Mouse (Mus musculus) gastrocnemius, postnatal 36 days (tissue): ENCODE results near the gene Tmem98. TPM values are rescaled to one million over a fixed set of nuclear protein-coding genes. Genes with fewer than 3 reads are reported as not detected.

ENCODE experiments used
- DNase-seq, 2 experiments: peaks; one replicate each; pipeline ENCODE4 v3.0.0; 2022
- intact Hi-C: fragments of 180-260 bp; cut with DNase I; formaldehyde crosslinking; loops from one replicate; pipeline ENCODE4 v1.15.1; 2025
- total RNA-seq, 2 experiments: library from RNA; stranded (reverse); gene quantifications; 2 replicates each; pipeline ENCODE4 v1.2.3; 2021

Gene Tmem98
- total RNA-seq, 2 experiments from 2014 or later, result 1.3 to 1.9 TPM

DNA sequence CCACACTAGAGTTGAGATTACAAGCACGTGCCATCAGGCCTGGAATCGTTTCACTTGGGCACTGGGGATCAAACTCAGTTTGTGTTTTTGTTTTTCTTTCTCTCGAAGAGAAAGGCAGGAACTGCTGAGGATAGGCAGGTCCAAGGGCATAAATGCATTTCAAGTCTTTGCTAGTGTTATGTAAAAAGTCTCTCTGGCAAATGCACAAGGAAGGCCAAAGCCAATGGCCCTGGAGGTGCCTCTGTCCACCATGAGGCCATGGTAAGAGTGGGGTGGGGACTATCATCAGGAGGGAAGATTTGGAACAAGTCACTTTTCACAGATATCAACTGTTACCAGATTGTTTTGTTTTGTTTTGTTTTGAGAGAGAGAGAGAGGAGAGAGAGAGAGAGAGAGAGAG lies 36.1 kb downstream of the Tmem98 start:
- DNase-seq, result no peak
- intact Hi-C loops, result no loop called here

GRCm38 (mm10) chr11:80848131-80848530 lies 38.2 kb downstream of the Tmem98 start:
- intact Hi-C loops, result no loop called here
- DNase-seq, result no peak

DNA sequence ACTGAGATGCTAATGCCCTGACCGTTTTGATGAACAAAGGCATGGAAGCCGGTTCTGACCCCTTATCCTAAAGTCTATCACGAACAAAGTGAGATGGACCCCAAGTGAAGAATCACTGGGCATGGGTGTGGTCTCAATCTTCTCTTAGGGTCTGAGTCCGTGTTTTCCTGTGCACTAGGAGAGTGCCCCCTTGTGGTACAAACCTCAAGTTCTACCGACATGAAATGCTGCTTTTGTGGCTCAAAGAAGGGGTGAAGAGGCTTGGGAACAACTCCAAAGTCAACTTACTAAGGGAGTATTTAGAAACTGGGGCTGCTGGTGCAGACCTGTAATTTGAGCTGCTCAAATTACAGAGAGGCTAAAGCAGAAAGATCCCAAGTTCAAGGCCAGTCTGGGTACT lies 41.9 kb downstream of the Tmem98 start:
- DNase-seq, result no peak
- intact Hi-C loops, result loop anchor here (5.0 kb wide), 1 partner anchor 155 kb away; no protein-coding TSS in a partner anchor

GRCm38 (mm10) chr11:80853014-80853413 lies 43.0 kb downstream of the Tmem98 start:
- intact Hi-C loops, result loop anchor here (5.0 kb wide), 1 partner anchor 156 kb away; no protein-coding TSS in a partner anchor
- no peak for DNase-seq

DNA sequence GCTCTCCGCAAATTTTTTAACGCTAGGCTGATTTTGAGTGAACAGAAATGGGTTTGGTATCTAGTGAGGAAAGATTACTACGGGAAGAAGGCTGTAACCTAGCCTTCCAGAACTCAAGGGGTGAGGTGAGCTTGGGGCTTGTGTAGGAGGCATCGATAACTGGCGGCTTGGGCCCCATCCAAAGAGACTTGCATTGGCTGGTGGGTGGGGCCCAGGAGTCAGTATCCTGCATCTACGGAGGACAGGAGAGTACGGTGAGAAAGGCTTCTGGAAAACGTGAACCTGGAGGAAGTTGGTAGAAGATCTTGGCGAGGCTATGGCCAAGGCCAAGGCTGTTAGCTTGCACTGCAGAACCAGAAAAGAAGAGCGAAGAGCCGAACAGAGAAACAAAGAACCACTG lies 44.5 kb downstream of the Tmem98 start:
- intact Hi-C loops, result loop anchor here (5.0 kb wide), 1 partner anchor 157 kb away; no protein-coding TSS in a partner anchor
- no peak for DNase-seq

- intact Hi-C loops, result loop anchor here (5.0 kb wide), 1 partner anchor 158 kb away; no protein-coding TSS in a partner anchor
- DNase-seq, result no peak
Measured at GRCm38 (mm10) chr11:80854908-80855307, 44.9 kb downstream of the Tmem98 start.

GRCm38 (mm10) chr11:80856827-80857226 lies 46.9 kb downstream of the Tmem98 start:
- intact Hi-C loops, result no loop called here
- DNase-seq, result no peak

- intact Hi-C loops, result no loop called here
- DNase-seq, result no peak
Measured at GRCm38 (mm10) chr11:80858065-80858464, 48.1 kb downstream of the Tmem98 start, which contains the start of gene Spaca3. Gene Spaca3, plus strand, starts transcription at chr11:80858365.

DNA sequence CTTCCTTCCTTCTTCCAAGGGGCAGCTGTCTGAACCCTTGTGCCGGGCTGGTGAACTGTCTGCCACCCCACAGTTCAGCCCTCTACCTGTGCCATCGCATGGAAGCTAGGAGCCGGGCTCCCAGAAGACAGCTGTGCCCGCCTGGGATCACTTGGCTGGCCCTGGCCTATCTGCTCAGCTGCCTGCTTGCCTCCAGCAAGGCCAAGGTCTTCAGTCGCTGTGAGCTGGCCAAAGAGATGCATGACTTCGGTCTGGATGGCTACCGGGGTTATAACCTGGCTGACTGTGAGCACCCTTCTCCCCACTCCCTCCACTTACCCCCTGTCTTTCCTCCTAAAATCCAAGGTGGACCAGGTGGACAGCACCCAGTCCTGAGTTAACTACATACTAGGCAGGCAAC lies 53.0 kb downstream of the Tmem98 start:
- DNase-seq, result no peak
- intact Hi-C loops, result no loop called here

- DNase-seq, result no peak
- intact Hi-C loops, result no loop called here
Measured at GRCm38 (mm10) chr11:80868039-80868438, 58.1 kb downstream of the Tmem98 start.

Other genes with a start within 250 kb of the Tmem98 start
- gene Myo1d, start 30.1 kb upstream of the Tmem98 start, total RNA-seq, result 1 to 10 TPM; 3.0 to 3.5 TPM
- gene Spaca3, start 48.2 kb downstream of the Tmem98 start, total RNA-seq, result not detected